Mouse (Mus musculus) forebrain, embryonic 11.5 days (tissue): Measurements from ENCODE around the gene Gramd1b. TPM values are rescaled to one million over a fixed set of nuclear protein-coding genes. Genes with fewer than 3 reads are reported as not detected.

Experiments used
- ATAC-seq: fragments of 200-750 bp; cut with Nextera tagmentation; replicated peaks from 2 replicates; pipeline ENCODE4 v1.8.0; 2017; ENCODE audit warnings: moderate TSS enrichment; ENCODE audit not compliant: low FRiP score
- DNase-seq: peaks from one replicate; pipeline ENCODE4 v3.0.0-alpha.2; 2017; ENCODE audit warnings: low spot score
- H3K27ac ChIP-seq: fragments of 300-500 bp; sonication (generic); 2 replicates; pipeline ENCODE4 v1.5.1; 2014; ENCODE audit warnings: low read depth, low read length
- H3K27me3 ChIP-seq: fragments of 300-500 bp; sonication (generic); 2 replicates; pipeline ENCODE4 v1.6.1; 2014; ENCODE audit warnings: mild to moderate bottlenecking, low read length, mixed read lengths; ENCODE audit not compliant: control insufficient read depth, insufficient read depth
- H3K36me3 ChIP-seq: fragments of 300-500 bp; sonication (generic); 2 replicates; pipeline ENCODE4 v1.6.1; 2014; ENCODE audit warnings: mild to moderate bottlenecking, low read length, moderate library complexity, mixed read lengths; ENCODE audit not compliant: control insufficient read depth, insufficient read depth
- H3K4me1 ChIP-seq: fragments of 300-500 bp; sonication (generic); replicated peaks from 2 replicates; pipeline ENCODE4 v1.6.1; 2014; ENCODE audit warnings: low read length, mixed read lengths; ENCODE audit not compliant: control insufficient read depth, insufficient read depth
- H3K4me2 ChIP-seq: fragments of 300-500 bp; sonication (generic); 2 replicates; pipeline ENCODE4 v1.6.1; 2014; ENCODE audit warnings: low read depth, mild to moderate bottlenecking, low read length, moderate library complexity, mixed read lengths; ENCODE audit not compliant: severe bottlenecking
- H3K4me3 ChIP-seq: fragments of 300-500 bp; sonication (generic); 2 replicates; pipeline ENCODE4 v1.5.1; 2014; ENCODE audit warnings: low read depth, low read length
- H3K9ac ChIP-seq: fragments of 300-500 bp; sonication (generic); 2 replicates; pipeline ENCODE4 v1.6.1; 2014; ENCODE audit warnings: low read length
- H3K9me3 ChIP-seq: fragments of 300-500 bp; sonication (generic); 2 replicates; pipeline ENCODE4 v1.6.1; 2016; ENCODE audit warnings: low read length, mixed read lengths; ENCODE audit not compliant: control insufficient read depth
- WGBS: fragments of 180-500 bp; shearing (Covaris S2); extraction: QIAGEN DNeasy Blood & Tissue Kit; methylation state at CpG from one replicate; pipeline ENCODE4 v1.1.7; 2014; 5-methylcytosine and 5-hydroxymethylcytosine counted together
- polyA plus RNA-seq: library from polyadenylated mRNA; unstranded; fragments of >200 nt; fragmentation: Nextera tagmentation; extraction: Ambion mirVana; gene quantifications from 2 replicates; pipeline ENCODE4 v1.2.1, GENCODE M21; 2014

Gramd1b gene
- polyA plus RNA-seq, 1 experiment from 2014 or later, result 3.9 TPM

- Histone ChIP-seq H3K4me2 (no peak overlapping the region), H3K9ac (no peak overlapping the region), H3K36me3 (no peaks in the 10 kb centered on the region), H3K4me1 (no peaks in the 10 kb centered on the region; the same call in 1 of the 2 replicates), H3K4me3 (no peak overlapping the region), H3K27me3 (peaks cover 9% of the 10 kb centered on the region), H3K9me3 (no peaks in the 10 kb centered on the region), H3K27ac (no peak overlapping the region)
- DNase-seq (no peak), ATAC-seq (no peak)
- 84% methylated on average over 10 of the region's 10 CpGs for WGBS
These were observed 81.4 kb downstream of the Gramd1b start for GRCm38 (mm10) chr9:40449610-40450416.

GRCm38 (mm10) chr9:40448646-40449243 is 82.4 kb downstream of the Gramd1b start:
- 92% methylated on average over 2 of the region's 2 CpGs for WGBS
- DNase-seq, result no peak
- Histone ChIP-seq H3K4me1 (no peaks in the 10 kb centered on the region), H3K27me3 (peaks cover 2% of the 10 kb centered on the region; the same call in 1 of the 2 replicates), H3K9me3 (no peaks in the 10 kb centered on the region), H3K27ac (no peak overlapping the region), H3K36me3 (no peaks in the 10 kb centered on the region), H3K9ac (no peak overlapping the region), H3K4me2 (no peak overlapping the region), H3K4me3 (no peak overlapping the region)
- no peak for ATAC-seq

GRCm38 (mm10) chr9:40447265-40447664 is 83.9 kb downstream of the Gramd1b start:
- no peak overlapping the region for H3K27ac ChIP-seq
- no peaks in the 10 kb centered on the region for H3K27me3 ChIP-seq
- WGBS, result 88% methylated on average over 4 of the region's 4 CpGs
- no peak overlapping the region for H3K9ac ChIP-seq
- H3K36me3 ChIP-seq, result no peaks in the 10 kb centered on the region
- H3K9me3 ChIP-seq, result no peaks in the 10 kb centered on the region
- ATAC-seq (no peak), DNase-seq (no peak)
- H3K4me2 ChIP-seq, result no peak overlapping the region
- H3K4me1 ChIP-seq, result no peaks in the 10 kb centered on the region
- no peak overlapping the region for H3K4me3 ChIP-seq

GRCm38 (mm10) chr9:40444961-40445360 is 86.2 kb downstream of the Gramd1b start:
- Histone ChIP-seq H3K9me3 (no peaks in the 10 kb centered on the region), H3K27me3 (no peaks in the 10 kb centered on the region), H3K27ac (no peak overlapping the region), H3K4me2 (no peak overlapping the region), H3K36me3 (no peaks in the 10 kb centered on the region), H3K9ac (no peak overlapping the region), H3K4me1 (no peaks in the 10 kb centered on the region), H3K4me3 (no peak overlapping the region)
- DNase-seq (no peak), ATAC-seq (no peak)
- WGBS, result 89% methylated on average over 6 of the region's 6 CpGs

- H3K4me3 ChIP-seq, result no peak overlapping the region
- H3K36me3 ChIP-seq, result no peaks in the 10 kb centered on the region
- WGBS, result 54% methylated on average over 5 of the region's 5 CpGs
- no peak overlapping the region for H3K4me2 ChIP-seq
- no peak for ATAC-seq
- H3K27me3 ChIP-seq, result no peaks in the 10 kb centered on the region
- no peaks in the 10 kb centered on the region for H3K9me3 ChIP-seq
- no peak overlapping the region for H3K9ac ChIP-seq
- no peak overlapping the region for H3K27ac ChIP-seq
- no peaks in the 10 kb centered on the region; the same call in 1 of the 2 replicates for H3K4me1 ChIP-seq
- DNase-seq, result no peak
These were observed 88.4 kb downstream of the Gramd1b start for GRCm38 (mm10) chr9:40442784-40443183.

GRCm38 (mm10) chr9:40439973-40440687 is 91.1 kb downstream of the Gramd1b start:
- no peak for ATAC-seq
- H3K36me3 ChIP-seq, result no peaks in the 10 kb centered on the region
- no peaks in the 10 kb centered on the region; the same call in 1 of the 2 replicates for H3K4me1 ChIP-seq
- H3K9me3 ChIP-seq, result no peaks in the 10 kb centered on the region
- H3K9ac ChIP-seq, result no peak overlapping the region
- H3K4me3 ChIP-seq, result no peak overlapping the region
- WGBS, result 92% methylated on average over 8 of the region's 8 CpGs
- no peaks in the 10 kb centered on the region for H3K27me3 ChIP-seq
- no peak for DNase-seq
- no peak overlapping the region for H3K4me2 ChIP-seq
- no peak overlapping the region for H3K27ac ChIP-seq

- DNase-seq, result no peak
- Histone ChIP-seq H3K27ac (no peak overlapping the region), H3K4me2 (no peak overlapping the region), H3K36me3 (no peaks in the 10 kb centered on the region), H3K4me1 (no peaks in the 10 kb centered on the region; the same call in 1 of the 2 replicates), H3K9ac (no peak overlapping the region), H3K4me3 (no peak overlapping the region), H3K9me3 (no peaks in the 10 kb centered on the region), H3K27me3 (no peaks in the 10 kb centered on the region)
- WGBS, result 61% methylated on average over 12 of the region's 12 CpGs
- ATAC-seq, result no peak
These were observed 92.3 kb downstream of the Gramd1b start for GRCm38 (mm10) chr9:40438731-40439526.

- H3K9me3 ChIP-seq, result no peaks in the 10 kb centered on the region
- 89% methylated on average over 7 of the region's 7 CpGs for WGBS
- no peaks in the 10 kb centered on the region; the same call in 1 of the 2 replicates for H3K4me1 ChIP-seq
- no peak overlapping the region for H3K4me3 ChIP-seq
- DNase-seq (no peak), ATAC-seq (no peak)
- no peak overlapping the region for H3K27ac ChIP-seq
- H3K4me2 ChIP-seq, result no peak overlapping the region
- H3K27me3 ChIP-seq, result no peaks in the 10 kb centered on the region
- no peaks in the 10 kb centered on the region for H3K36me3 ChIP-seq
- no peak overlapping the region for H3K9ac ChIP-seq
These were observed 93.3 kb downstream of the Gramd1b start for GRCm38 (mm10) chr9:40437891-40438290.
